Mouse (Mus musculus) bone marrow, adult 2 months (tissue): Measurements from ENCODE around the gene Tigd4.

Experiments used
- CTCF ChIP-seq: fragments of 200-500 bp; IDR thresholded peaks from 2 replicates; pipeline ENCODE4 v1.5.1; 2011; ENCODE audit warnings: low read length, control low read depth; ENCODE audit not compliant: control insufficient read depth, insufficient read depth
- POLR2A ChIP-seq: fragments of 200-500 bp; IDR thresholded peaks from 2 replicates; pipeline ENCODE4 v1.6.1; 2011; ENCODE audit warnings: low read depth, mild to moderate bottlenecking, control low read depth, low read length, borderline replicate concordance; ENCODE audit not compliant: control insufficient read depth

DNA sequence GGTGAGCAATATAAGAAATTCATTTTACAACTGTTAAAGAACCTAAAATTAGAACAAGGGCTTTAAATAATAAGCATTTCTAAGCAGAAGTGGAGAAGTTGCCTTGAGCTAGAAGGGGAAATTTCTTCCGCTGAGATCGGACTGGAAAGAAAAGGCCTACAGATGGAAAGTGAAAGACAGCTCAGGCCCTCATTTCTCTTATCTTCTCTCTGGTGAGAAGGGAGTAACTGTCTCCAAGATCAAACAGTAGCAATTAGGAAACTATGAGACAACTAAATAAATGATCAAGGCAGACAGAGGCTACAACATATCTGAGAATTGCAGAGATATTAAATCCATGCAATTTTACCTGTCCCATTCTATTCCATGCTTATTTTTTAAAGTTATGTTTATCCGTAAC lies 22.9 kb upstream of the Tigd4 start:
- TF ChIP-seq CTCF (no peak), POLR2A (no peak)
